Mouse (Mus musculus): ENCODE results near the gene Gm7954. TPM values are rescaled to one million over a fixed set of nuclear protein-coding genes. Genes with fewer than 3 reads are reported as not detected.
"Not testable (repeated sequence)": the region's sequence is repeated elsewhere in the genome, so short reads cannot be mapped to it uniquely, and the experiment has no call there.

Gm7954 gene
- polyA plus RNA-seq (2014; fragmentation: Nextera tagmentation; extraction: Ambion mirVana) = not detected in 2 replicates

GRCm38 (mm10) chr14:41453418-41453817, at the start of gene Gm7954:
TSS of gene Gm7954 (minus strand) at chr14:41453518.
- not testable (repeated sequence) for H3K9me3 ChIP-seq (ENCODE audit: control insufficient read depth, low read length); H3K27ac ChIP-seq (ENCODE audit: low read depth, low read length); ATAC-seq (ENCODE audit: low FRiP score, low TSS enrichment); H3K4me2 ChIP-seq (replicated peaks; ENCODE audit: low read depth, low read length); H3K4me1 ChIP-seq (ENCODE audit: control insufficient read depth, insufficient read depth, low read length); H3K36me3 ChIP-seq (ENCODE audit: control insufficient read depth, insufficient read depth, low read length); H3K4me3 ChIP-seq (ENCODE audit: low read length); H3K9ac ChIP-seq (ENCODE audit: low read depth, low read length); H3K27me3 ChIP-seq (ENCODE audit: control insufficient read depth, insufficient read depth, low read length)
- WGBS = no CpG with 5 or more reads among the region's 2 CpGs

- not testable (repeated sequence) for H3K4me1 ChIP-seq (ENCODE audit: control insufficient read depth, insufficient read depth, low read length); H3K27ac ChIP-seq (ENCODE audit: low read depth, low read length); H3K27me3 ChIP-seq (ENCODE audit: control insufficient read depth, insufficient read depth, low read length); ATAC-seq (ENCODE audit: low FRiP score, low TSS enrichment); H3K4me2 ChIP-seq (replicated peaks; ENCODE audit: low read depth, low read length); H3K9me3 ChIP-seq (ENCODE audit: control insufficient read depth, low read length); H3K4me3 ChIP-seq (ENCODE audit: low read length); H3K9ac ChIP-seq (ENCODE audit: low read depth, low read length); H3K36me3 ChIP-seq (ENCODE audit: control insufficient read depth, insufficient read depth, low read length)
Measured at GRCm38 (mm10) chr14:41489385-41489784, 36.1 kb upstream of the Gm7954 start, which contains the start of gene Gm3486. TSS of gene Gm3486 (minus strand) at chr14:41489485.

GRCm38 (mm10) chr14:41425393-41426075, 27.8 kb downstream of the Gm7954 start:
- 15% methylated on average over 9 of the region's 16 CpGs for WGBS
- H3K4me1 ChIP-seq (ENCODE audit: control insufficient read depth, insufficient read depth, low read length); ATAC-seq (ENCODE audit: low FRiP score, low TSS enrichment); H3K4me2 ChIP-seq (replicated peaks; ENCODE audit: low read depth, low read length); H3K27me3 ChIP-seq (ENCODE audit: control insufficient read depth, insufficient read depth, low read length); H3K36me3 ChIP-seq (ENCODE audit: control insufficient read depth, insufficient read depth, low read length); H3K9ac ChIP-seq (ENCODE audit: low read depth, low read length); H3K9me3 ChIP-seq (ENCODE audit: control insufficient read depth, low read length); H3K27ac ChIP-seq (ENCODE audit: low read depth, low read length); H3K4me3 ChIP-seq (ENCODE audit: low read length): not testable (repeated sequence)

GRCm38 (mm10) chr14:41424694-41425093, 28.6 kb downstream of the Gm7954 start:
- not testable (repeated sequence) for H3K4me2 ChIP-seq (replicated peaks; ENCODE audit: low read depth, low read length); H3K27me3 ChIP-seq (ENCODE audit: control insufficient read depth, insufficient read depth, low read length); H3K27ac ChIP-seq (ENCODE audit: low read depth, low read length); H3K9ac ChIP-seq (ENCODE audit: low read depth, low read length); H3K9me3 ChIP-seq (ENCODE audit: control insufficient read depth, low read length); ATAC-seq (ENCODE audit: low FRiP score, low TSS enrichment); H3K4me1 ChIP-seq (ENCODE audit: control insufficient read depth, insufficient read depth, low read length); H3K36me3 ChIP-seq (ENCODE audit: control insufficient read depth, insufficient read depth, low read length); H3K4me3 ChIP-seq (ENCODE audit: low read length)
- WGBS = 13% methylated on average over 14 of the region's 14 CpGs

- H3K9me3 ChIP-seq (ENCODE audit: control insufficient read depth, low read length); H3K9ac ChIP-seq (ENCODE audit: low read depth, low read length); ATAC-seq (ENCODE audit: low FRiP score, low TSS enrichment); H3K27ac ChIP-seq (ENCODE audit: low read depth, low read length); H3K4me2 ChIP-seq (replicated peaks; ENCODE audit: low read depth, low read length); H3K4me1 ChIP-seq (ENCODE audit: control insufficient read depth, insufficient read depth, low read length); H3K4me3 ChIP-seq (ENCODE audit: low read length); H3K36me3 ChIP-seq (ENCODE audit: control insufficient read depth, insufficient read depth, low read length); H3K27me3 ChIP-seq (ENCODE audit: control insufficient read depth, insufficient read depth, low read length): not testable (repeated sequence)
- WGBS = no CpG with 5 or more reads among the region's 2 CpGs
Measured at GRCm38 (mm10) chr14:41408181-41408580, 45.1 kb downstream of the Gm7954 start, which contains the start of gene Gm6482. TSS of gene Gm6482 (minus strand) at chr14:41408281.

Other genes starting within 250 kb of the Gm7954 start
- 0.12 TPM in 1 of 2 replicates, not detected in the other for gene Gm2832, start 174.7 kb downstream of the Gm7954 start, polyA plus RNA-seq (2014; fragmentation: Nextera tagmentation; extraction: Ambion mirVana)
- gene Gm5798, start 104.9 kb downstream of the Gm7954 start, polyA plus RNA-seq (2014; fragmentation: Nextera tagmentation; extraction: Ambion mirVana) = not detected in 2 replicates
- not detected in 2 replicates for gene Gm7945, start 67.1 kb downstream of the Gm7954 start, polyA plus RNA-seq (2014; fragmentation: Nextera tagmentation; extraction: Ambion mirVana)
- not detected in 2 replicates for gene Gm6482, start 45.2 kb downstream of the Gm7954 start, polyA plus RNA-seq (2014; fragmentation: Nextera tagmentation; extraction: Ambion mirVana)
- not detected in 2 replicates for gene Gm3486, start 36.0 kb upstream of the Gm7954 start, polyA plus RNA-seq (2014; fragmentation: Nextera tagmentation; extraction: Ambion mirVana)
- gene Gm7970, start 102.1 kb upstream of the Gm7954 start, polyA plus RNA-seq (2014; fragmentation: Nextera tagmentation; extraction: Ambion mirVana) = not detected in 2 replicates
- not detected in 2 replicates for gene 1700049E17Rik2, start 119.7 kb upstream of the Gm7954 start, polyA plus RNA-seq (2014; fragmentation: Nextera tagmentation; extraction: Ambion mirVana)
- gene Gm3072, start 171.1 kb upstream of the Gm7954 start, polyA plus RNA-seq (2014; fragmentation: Nextera tagmentation; extraction: Ambion mirVana) = not detected in 2 replicates
- gene Gm3676, start 193.0 kb upstream of the Gm7954 start, polyA plus RNA-seq (2014; fragmentation: Nextera tagmentation; extraction: Ambion mirVana) = not detected in 2 replicates
- not detected in 2 replicates for gene Gm8068, start 248.4 kb upstream of the Gm7954 start, polyA plus RNA-seq (2014; fragmentation: Nextera tagmentation; extraction: Ambion mirVana)